Mouse (Mus musculus) CH12.LX (cell line): ENCODE data around the gene Ddo.

ENCODE experiments used
- CTCF ChIP-seq, 2 experiments: IDR thresholded peaks in 1 of 2; conservative IDR thresholded peaks in 1 of 2; 2 replicates each; pipeline ENCODE4 v1.5.1; 2011 to 2012; ENCODE audit warnings: low read depth in 2 of 2, low read length in 2 of 2, improper control_type of control experiment in 1 of 2, inconsistent platforms in 1 of 2, mild to moderate bottlenecking in 1 of 2, moderate library complexity in 1 of 2
- E2F4 ChIP-seq: IDR thresholded peaks from 2 replicates; pipeline ENCODE4 v1.6.1; 2011; ENCODE audit warnings: low read depth, low read length, improper control_type of control experiment; ENCODE audit not compliant: insufficient replicate concordance
- ELF1 ChIP-seq: IDR thresholded peaks from 2 replicates; pipeline ENCODE4 v1.6.1; 2014; ENCODE audit warnings: low read depth, mild to moderate bottlenecking, inconsistent platforms, low read length, improper control_type of control experiment
- EP300 ChIP-seq: IDR thresholded peaks from 2 replicates; pipeline ENCODE4 v1.6.1; 2011; ENCODE audit warnings: low read length, improper control_type of control experiment
- MAFK ChIP-seq: IDR thresholded peaks from 2 replicates; pipeline ENCODE4 v1.6.1; 2011; ENCODE audit warnings: low read length, improper control_type of control experiment; ENCODE audit not compliant: insufficient replicate concordance
- MAZ ChIP-seq: IDR thresholded peaks from 2 replicates; pipeline ENCODE4 v1.6.1; 2012; ENCODE audit warnings: low read depth, mild to moderate bottlenecking, inconsistent platforms, low read length, improper control_type of control experiment, moderate library complexity
- POLR2A ChIP-seq: IDR thresholded peaks from 2 replicates; pipeline ENCODE4 v1.6.1; 2011; ENCODE audit warnings: low read depth, mild to moderate bottlenecking, improper control_type of control experiment, low read length
- POLR2AphosphoS2 ChIP-seq: IDR thresholded peaks from 2 replicates; pipeline ENCODE4 v1.6.1; 2011; ENCODE audit warnings: low read depth, low read length, improper control_type of control experiment
- TBP ChIP-seq: conservative IDR thresholded peaks from 2 replicates; pipeline ENCODE4 v1.6.1; 2011; ENCODE audit warnings: low read depth, low read length, improper control_type of control experiment
- UBTF ChIP-seq: IDR thresholded peaks from 2 replicates; pipeline ENCODE4 v1.6.1; 2012; ENCODE audit warnings: low read depth, mild to moderate bottlenecking, inconsistent platforms, low read length, improper control_type of control experiment, moderate library complexity
- ZMIZ1 ChIP-seq: IDR thresholded peaks from 2 replicates; pipeline ENCODE4 v1.6.1; 2012; ENCODE audit warnings: low read depth, mild to moderate bottlenecking, inconsistent platforms, low read length, improper control_type of control experiment

GRCm38 (mm10) chr10:40649634-40650033 lies 19.8 kb downstream of the Ddo start:
- no peak for TF ChIP-seq ELF1
- TF ChIP-seq CTCF (conservative IDR thresholded peaks at IDR 0.05 in 1 of 2, IDR thresholded peaks at IDR 0.05 in 1 of 2; ENCODE audit: low read depth in 2 of 2, low read length in 2 of 2): peak in 1 of 2 experiments; percentile 57; a peak in 2 of 4 replicates
- no peak for TF ChIP-seq TBP
- TF ChIP-seq EP300: no peak
- no peak for TF ChIP-seq POLR2A
- TF ChIP-seq MAZ: no peak
- TF ChIP-seq UBTF: no peak
- no peak for TF ChIP-seq ZMIZ1
- TF ChIP-seq MAFK: no peak
- TF ChIP-seq POLR2AphosphoS2: no peak
- no peak for TF ChIP-seq E2F4
